Comparison of ENCODE assay signal across 8 mouse cellular contexts in genomic region chr1:37429366-37430296, GRCm38 (mm10). TPM values are rescaled to one million over a fixed set of nuclear protein-coding genes. Genes with fewer than 3 reads are reported as not detected.
DNase-seq lines count a peak whose midpoint lies in the region; ATAC-seq and TF ChIP-seq lines count a peak whose summit lies in the region.

Gene Coa5, minus strand, starts transcription at chr1:37430103.
Gene Unc50, plus strand, starts transcription at chr1:37430139.

- TF ChIP-seq CTCF in lung, postnatal 0 days (IDR thresholded peaks at IDR 0.05): peak; percentile 32; the same call in 1 of the 2 replicates

- H3K4me1 ChIP-seq in hindbrain, embryonic 10.5 days (replicated peaks): peaks cover 23% of the 10 kb centered on the region
- H3K4me1 ChIP-seq in lung, postnatal 0 days (ENCODE audit: insufficient read depth, low read depth, low read length): peaks cover 16% of the 10 kb centered on the region

- peak; percentile 99 for DNase-seq in MN1 (ENCODE audit: low spot score)
- peak; percentile 93 for DNase-seq in cerebellum, adult 9-10 months
- peak; percentile 91 for DNase-seq in hindbrain, embryonic 10.5 days (ENCODE audit: low spot score)
- DNase-seq in layer of hippocampus, adult 9-11 months: peak; percentile 95
- peak; percentile 98 for DNase-seq in lung, postnatal 0 days (ENCODE audit: low spot score)
- peak; percentile 88 for DNase-seq in ovary, postnatal 14 days (ENCODE audit: low spot score)
- peak; percentile 93 for DNase-seq in thymus, postnatal 14 days

- 4% methylated on average over 57 of the region's 57 CpGs for whole genome bisulfite sequencing in hindbrain, embryonic 10.5 days
- WGBS in lung, postnatal 0 days: 1% methylated on average over 57 of the region's 57 CpGs

- H3K27ac ChIP-seq in hindbrain, embryonic 10.5 days: peak within 1 kb of the TSS; percentile 91
- H3K27ac ChIP-seq in lung, postnatal 0 days (ENCODE audit: low read length): peak within 1 kb of the TSS; percentile 84

- TF ChIP-seq EP300 in lung, postnatal 0 days (IDR thresholded peaks at IDR 0.05): no peak; the same call in none of the 2 replicates

- no peaks in the 10 kb centered on the region; the same call in 1 of the 2 replicates for H3K9me3 ChIP-seq in hindbrain, embryonic 10.5 days
- no peaks in the 10 kb centered on the region for H3K9me3 ChIP-seq in lung, postnatal 0 days (ENCODE audit: low read length)

- H3K36me3 ChIP-seq in hindbrain, embryonic 10.5 days: peaks cover 61% of the 10 kb centered on the region
- H3K36me3 ChIP-seq in lung, postnatal 0 days (ENCODE audit: insufficient read depth, low read length): peaks cover 15% of the 10 kb centered on the region

- peak within 1 kb of the TSS; percentile 90 for H3K4me3 ChIP-seq in hindbrain, embryonic 10.5 days
- peak within 1 kb of the TSS; percentile 80 for H3K4me3 ChIP-seq in lung, postnatal 0 days (ENCODE audit: low read depth, low read length)

- peak within 1 kb of the TSS; percentile 70 for H3K4me2 ChIP-seq in lung, postnatal 0 days (replicated peaks; ENCODE audit: low read depth, low read length)

- H3K9ac ChIP-seq in lung, postnatal 0 days (replicated peaks; ENCODE audit: low read depth): peak within 1 kb of the TSS; percentile 96

- no peaks in the 10 kb centered on the region for H3K27me3 ChIP-seq in hindbrain, embryonic 10.5 days (ENCODE audit: insufficient read depth, poor library complexity, severe bottlenecking)
- H3K27me3 ChIP-seq in lung, postnatal 0 days (replicated peaks; ENCODE audit: insufficient read depth, low read length): no peaks in the 10 kb centered on the region

- ATAC-seq in frontal cortex, adult (ENCODE audit: low TSS enrichment): peak; percentile 97
- ATAC-seq in lung, postnatal 0 days: peak; percentile 99

RNA-seq across cellular contexts. Expression of gene Coa5, which starts in this region (rescaled TPM):
- 42.8 and 58.0 TPM in 2 replicates for polyA plus RNA-seq in hindbrain, embryonic 10.5 days (2016; fragmentation: Nextera tagmentation; extraction: Ambion mirVana)
- polyA plus RNA-seq in lung, postnatal 0 days (2015; fragmentation: Nextera tagmentation; extraction: Ambion mirVana): 23.8 and 24.1 TPM in 2 replicates

RNA-seq across cellular contexts. Expression of gene Unc50, which starts in this region (rescaled TPM):
- polyA plus RNA-seq in hindbrain, embryonic 10.5 days (2016; fragmentation: Nextera tagmentation; extraction: Ambion mirVana): 108 and 111 TPM in 2 replicates
- polyA plus RNA-seq in lung, postnatal 0 days (2015; fragmentation: Nextera tagmentation; extraction: Ambion mirVana): 156 and 177 TPM in 2 replicates

Comparison
In these comparisons a context has a peak if more than half of its experiments do, and no peak if none do; other contexts are left out.
1. Peak in every context shown above with its lines: DNase-seq, ATAC-seq, H3K4me3 ChIP-seq and H3K27ac ChIP-seq.